Mouse (Mus musculus) olfactory bulb, adult 2 months (tissue): ENCODE measurements around the gene Gng10.

Experiments
- CTCF ChIP-seq: fragments of 200-500 bp; IDR thresholded peaks from 2 replicates; pipeline ENCODE4 v1.5.1; 2012; ENCODE audit warnings: low read depth, mild to moderate bottlenecking, low read length, moderate library complexity; ENCODE audit not compliant: insufficient read depth
- POLR2A ChIP-seq: fragments of 200-500 bp; IDR thresholded peaks from 2 replicates; pipeline ENCODE4 v1.6.1; 2012; ENCODE audit warnings: mild to moderate bottlenecking, low read depth, low read length, moderate library complexity; ENCODE audit not compliant: insufficient read depth

GRCm38 (mm10) chr4:59015181-59015580, 19.7 kb upstream of the Gng10 start:
- TF ChIP-seq CTCF (no peak), POLR2A (no peak)
